Mouse (Mus musculus): ENCODE data around the gene Oaf. TPM values are rescaled to one million over a fixed set of nuclear protein-coding genes. Genes with fewer than 3 reads are reported as not detected.

Oaf gene
- polyA plus RNA-seq, 1 experiment from 2014 or later, result 9.4 TPM

GRCm38 (mm10) chr9:43241970-43242369 is 2.3 kb upstream of the Oaf start:
- no peak for ATAC-seq (ENCODE audit: low FRiP score)
- 90% methylated on average over 8 of the region's 8 CpGs for WGBS
- Histone ChIP-seq H3K4me1 (peaks cover 17% of the 10 kb centered on the region), H3K4me3 (replicated peaks) (no peak overlapping the region), H3K27ac (replicated peaks) (no peak overlapping the region), H3K9me3 (replicated peaks) (no peaks in the 10 kb centered on the region), H3K9ac (replicated peaks) (no peak overlapping the region), H3K36me3 (no peaks in the 10 kb centered on the region), H3K27me3 (replicated peaks) (peaks cover 37% of the 10 kb centered on the region), H3K4me2 (no peak overlapping the region)

- WGBS, result 50% methylated on average over 4 of the region's 4 CpGs
- H3K27ac ChIP-seq (replicated peaks), result no peak overlapping the region
- no peak overlapping the region for H3K4me3 ChIP-seq (replicated peaks)
- no peaks in the 10 kb centered on the region for H3K9me3 ChIP-seq (replicated peaks)
- no peak overlapping the region for H3K9ac ChIP-seq (replicated peaks)
- no peak for ATAC-seq (ENCODE audit: low FRiP score)
- peaks cover 43% of the 10 kb centered on the region for H3K27me3 ChIP-seq (replicated peaks)
- no peak overlapping the region for H3K4me2 ChIP-seq
- peaks cover 17% of the 10 kb centered on the region for H3K4me1 ChIP-seq
- no peaks in the 10 kb centered on the region for H3K36me3 ChIP-seq
Measured at GRCm38 (mm10) chr9:43241291-43241690, 1.6 kb upstream of the Oaf start.

GRCm38 (mm10) chr9:43240594-43240900 is 836 bp upstream of the Oaf start:
- Histone ChIP-seq H3K9ac (replicated peaks) (no peak overlapping the region), H3K27me3 (replicated peaks) (peaks cover 45% of the 10 kb centered on the region), H3K4me2 (peak overlapping the region; percentile 83; the same call in 1 of the 2 replicates), H3K4me3 (replicated peaks) (peak overlapping the region; percentile 52), H3K4me1 (peaks cover 17% of the 10 kb centered on the region), H3K36me3 (no peaks in the 10 kb centered on the region), H3K27ac (replicated peaks) (0 out of 2 replicates have a peak overlapping the region, but pooled peaks have one; percentile 1), H3K9me3 (replicated peaks) (no peaks in the 10 kb centered on the region)
- 48% methylated on average over 2 of the region's 2 CpGs for WGBS
- no peak for ATAC-seq (ENCODE audit: low FRiP score)

- Histone ChIP-seq H3K9ac (replicated peaks) (peak overlapping the region; percentile 46), H3K4me3 (replicated peaks) (peak overlapping the region; percentile 52), H3K27ac (replicated peaks) (peak overlapping the region; percentile 35; the same call in 1 of the 2 replicates), H3K27me3 (replicated peaks) (peaks cover 45% of the 10 kb centered on the region), H3K4me2 (peak overlapping the region; percentile 83), H3K4me1 (peaks cover 17% of the 10 kb centered on the region), H3K36me3 (no peaks in the 10 kb centered on the region), H3K9me3 (replicated peaks) (no peaks in the 10 kb centered on the region)
- 2% methylated on average over 48 of the region's 51 CpGs for WGBS
- no peak for ATAC-seq (ENCODE audit: low FRiP score)
Measured at GRCm38 (mm10) chr9:43238631-43239545, 823 bp downstream of the Oaf start.

GRCm38 (mm10) chr9:43238167-43238566 is 1.5 kb downstream of the Oaf start:
- Histone ChIP-seq H3K4me2 (peak overlapping the region; percentile 83), H3K27ac (replicated peaks) (no peak overlapping the region), H3K4me1 (peaks cover 17% of the 10 kb centered on the region), H3K4me3 (replicated peaks) (peak overlapping the region; percentile 52; the same call in 1 of the 2 replicates), H3K27me3 (replicated peaks) (peaks cover 45% of the 10 kb centered on the region), H3K9ac (replicated peaks) (no peak overlapping the region), H3K36me3 (no peaks in the 10 kb centered on the region), H3K9me3 (replicated peaks) (no peaks in the 10 kb centered on the region)
- 50% methylated on average over 2 of the region's 2 CpGs for WGBS
- no peak for ATAC-seq (ENCODE audit: low FRiP score)

- Histone ChIP-seq H3K4me3 (replicated peaks) (no peak overlapping the region), H3K36me3 (no peaks in the 10 kb centered on the region)
Measured at GRCm38 (mm10) chr9:43237111-43237775, 2.5 kb downstream of the Oaf start.

GRCm38 (mm10) chr9:43236576-43236975 is 3.1 kb downstream of the Oaf start:
- no peak for ATAC-seq (ENCODE audit: low FRiP score)
- Histone ChIP-seq H3K9ac (replicated peaks) (no peak overlapping the region), H3K9me3 (replicated peaks) (no peaks in the 10 kb centered on the region), H3K4me2 (no peak overlapping the region), H3K4me1 (peaks cover 24% of the 10 kb centered on the region), H3K27me3 (replicated peaks) (peaks cover 45% of the 10 kb centered on the region), H3K36me3 (no peaks in the 10 kb centered on the region), H3K4me3 (replicated peaks) (no peak overlapping the region), H3K27ac (replicated peaks) (no peak overlapping the region)
- WGBS, result 90% methylated on average over 7 of the region's 7 CpGs

More at GRCm38 (mm10) chr9:43237111-43237775, 2.5 kb downstream of the Oaf start:
- WGBS, result 41% methylated on average over 7 of the region's 7 CpGs
- Histone ChIP-seq H3K27me3 (replicated peaks) (peaks cover 45% of the 10 kb centered on the region), H3K27ac (replicated peaks) (no peak overlapping the region), H3K9me3 (replicated peaks) (no peaks in the 10 kb centered on the region), H3K4me2 (peak overlapping the region; percentile 83), H3K9ac (replicated peaks) (no peak overlapping the region), H3K4me1 (peaks cover 19% of the 10 kb centered on the region)
- ATAC-seq (ENCODE audit: low FRiP score), result no peak

- WGBS, result 81% methylated on average over 1 of the region's 1 CpGs
- Histone ChIP-seq H3K9me3 (replicated peaks) (no peaks in the 10 kb centered on the region), H3K4me2 (no peak overlapping the region), H3K9ac (replicated peaks) (no peak overlapping the region), H3K4me3 (replicated peaks) (no peak overlapping the region), H3K27me3 (replicated peaks) (peaks cover 44% of the 10 kb centered on the region), H3K36me3 (no peaks in the 10 kb centered on the region), H3K27ac (replicated peaks) (no peak overlapping the region), H3K4me1 (peaks cover 28% of the 10 kb centered on the region)
- no peak for ATAC-seq (ENCODE audit: low FRiP score)
Measured at GRCm38 (mm10) chr9:43236106-43236505, 3.6 kb downstream of the Oaf start.

GRCm38 (mm10) chr9:43235336-43235735 is 4.4 kb downstream of the Oaf start:
- peaks cover 41% of the 10 kb centered on the region for H3K27me3 ChIP-seq (replicated peaks)
- H3K27ac ChIP-seq (replicated peaks), result no peak overlapping the region
- H3K9me3 ChIP-seq (replicated peaks), result no peaks in the 10 kb centered on the region
- peaks cover 32% of the 10 kb centered on the region for H3K4me1 ChIP-seq
- WGBS, result 86% methylated on average over 6 of the region's 6 CpGs
- no peak overlapping the region for H3K9ac ChIP-seq (replicated peaks)
- H3K36me3 ChIP-seq, result no peaks in the 10 kb centered on the region
- no peak for ATAC-seq (ENCODE audit: low FRiP score)
- H3K4me2 ChIP-seq, result no peak overlapping the region
- no peak overlapping the region for H3K4me3 ChIP-seq (replicated peaks)

GRCm38 (mm10) chr9:43234496-43234895 is 5.2 kb downstream of the Oaf start:
- WGBS, result 89% methylated on average over 5 of the region's 5 CpGs
- H3K9me3 ChIP-seq (replicated peaks), result no peaks in the 10 kb centered on the region
- ATAC-seq (ENCODE audit: low FRiP score), result no peak

GRCm38 (mm10) chr9:43233515-43233914 is 6.2 kb downstream of the Oaf start:
- H3K9ac ChIP-seq (replicated peaks), result no peak overlapping the region
- peaks cover 20% of the 10 kb centered on the region for H3K4me1 ChIP-seq
- H3K4me2 ChIP-seq, result no peak overlapping the region
- H3K36me3 ChIP-seq, result no peaks in the 10 kb centered on the region
- H3K9me3 ChIP-seq (replicated peaks), result no peaks in the 10 kb centered on the region
- no peak for ATAC-seq (ENCODE audit: low FRiP score)
- no peak overlapping the region for H3K4me3 ChIP-seq (replicated peaks)
- no peak overlapping the region for H3K27ac ChIP-seq (replicated peaks)
- peaks cover 23% of the 10 kb centered on the region for H3K27me3 ChIP-seq (replicated peaks)
- 94% methylated on average over 1 of the region's 1 CpGs for whole genome bisulfite sequencing

More at GRCm38 (mm10) chr9:43234496-43234895, 5.2 kb downstream of the Oaf start:
- H3K27me3 ChIP-seq (replicated peaks), result peaks cover 33% of the 10 kb centered on the region
- no peaks in the 10 kb centered on the region for H3K36me3 ChIP-seq
- H3K4me2 ChIP-seq, result no peak overlapping the region
- no peak overlapping the region for H3K27ac ChIP-seq (replicated peaks)
- no peak overlapping the region for H3K9ac ChIP-seq (replicated peaks)
- no peak overlapping the region for H3K4me3 ChIP-seq (replicated peaks)
- H3K4me1 ChIP-seq, result peaks cover 27% of the 10 kb centered on the region

GRCm38 (mm10) chr9:43233044-43233443 is 6.7 kb downstream of the Oaf start:
- Histone ChIP-seq H3K9ac (replicated peaks) (no peak overlapping the region), H3K27ac (replicated peaks) (no peak overlapping the region), H3K9me3 (replicated peaks) (no peaks in the 10 kb centered on the region), H3K36me3 (no peaks in the 10 kb centered on the region), H3K4me3 (replicated peaks) (no peak overlapping the region), H3K4me2 (no peak overlapping the region), H3K27me3 (replicated peaks) (peaks cover 19% of the 10 kb centered on the region), H3K4me1 (peaks cover 20% of the 10 kb centered on the region)
- 82% methylated on average over 5 of the region's 5 CpGs for WGBS
- ATAC-seq (ENCODE audit: low FRiP score), result no peak

All from neural tube, embryonic 15.5 days (tissue).